Mouse (Mus musculus) layer of hippocampus, adult 2 months (tissue): ENCODE results near the gene Speer4b. TPM values are rescaled to one million over a fixed set of nuclear protein-coding genes. Genes with fewer than 3 reads are reported as not detected.
A peak's percentile ranks its signal among the peaks of the same experiment; 100 is the strongest.
"Not testable (repeated sequence)": the region's sequence is repeated elsewhere in the genome, so short reads cannot be mapped to it uniquely, and the experiment has no call there.

ENCODE experiments used
- DNase-seq, 2 experiments: peaks; one replicate each; pipeline ENCODE4 v3.0.0; 2022; ENCODE audit warnings: low spot score in 2 of 2
- H3K27ac ChIP-seq: fragments of 200-600 bp; 2 replicates; pipeline ENCODE4 v1.8.1; 2022
- H3K4me3 ChIP-seq: fragments of 200-600 bp; 2 replicates; pipeline ENCODE4 v1.8.1; 2022; ENCODE audit warnings: mild to moderate bottlenecking
- CTCF ChIP-seq: fragments of 200-600 bp; conservative IDR thresholded peaks from 2 replicates; pipeline ENCODE4 v1.8.1; 2022; ENCODE audit warnings: antibody characterized with exemption, mild to moderate bottlenecking, moderate library complexity
- long read RNA-seq, 2 experiments: library from polyadenylated mRNA; stranded (forward); transcript quantifications; one replicate each; pipeline ENCODE4 v2.0.0; 2021; ENCODE audit warnings: borderline mapping rate in 2 of 2
- total RNA-seq, 2 experiments: library from RNA; stranded (reverse); gene quantifications; 2 replicates each; pipeline ENCODE4 v1.2.3; 2021

Speer4b gene
- not detected for total RNA-seq
- long read RNA-seq, experiment 1: 0 reads
- long read RNA-seq, experiment 2: 0 reads

DNA sequence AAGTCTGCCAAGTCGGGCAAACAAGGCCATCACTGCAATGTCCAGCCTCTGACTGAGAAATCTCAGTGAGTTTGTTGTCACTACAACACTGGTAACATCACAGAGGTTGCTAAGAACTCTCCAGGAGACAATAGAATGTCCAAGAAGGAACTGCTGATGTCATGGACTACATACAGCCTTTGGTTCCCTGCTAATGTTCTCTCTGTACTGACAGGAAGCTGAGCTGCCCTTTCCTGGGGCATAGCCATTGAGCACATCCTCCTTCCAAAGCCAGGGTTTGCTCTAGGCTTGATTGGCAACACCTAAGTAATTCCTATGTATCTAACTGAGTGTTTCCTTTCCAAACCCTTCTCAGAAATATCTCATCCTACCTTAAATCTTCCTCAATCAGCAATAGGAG is at the start of gene Speer4b:
Gene Speer4b, minus strand, starts transcription at position 101 of the 400 bp plus-strand sequence.
- not testable (repeated sequence) for H3K4me3 ChIP-seq, H3K27ac ChIP-seq, DNase-seq

DNA sequence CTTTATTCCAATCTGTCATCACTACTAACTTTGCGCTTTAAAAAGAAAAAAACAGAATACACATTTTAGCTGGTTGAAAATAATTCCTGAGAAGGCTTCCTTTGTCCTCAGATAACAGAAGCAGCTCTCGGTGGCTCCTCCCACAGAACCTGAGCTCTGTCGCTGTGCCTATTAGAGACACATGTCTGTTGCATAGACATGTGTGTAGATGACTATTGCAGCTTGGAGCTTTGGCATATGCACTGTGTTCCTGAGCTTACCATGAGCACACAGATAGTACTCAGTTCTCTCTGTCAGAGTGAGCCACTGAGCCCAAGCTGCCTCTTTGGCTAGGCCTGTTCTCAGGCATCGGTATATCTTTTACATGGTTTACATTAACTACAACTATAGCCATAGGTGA is 48.1 kb upstream of the Speer4b start:
- peak overlapping the region; percentile 76 for H3K27ac ChIP-seq
- no peak for DNase-seq
- no peak for TF ChIP-seq CTCF
- H3K4me3 ChIP-seq: no peak overlapping the region

DNA sequence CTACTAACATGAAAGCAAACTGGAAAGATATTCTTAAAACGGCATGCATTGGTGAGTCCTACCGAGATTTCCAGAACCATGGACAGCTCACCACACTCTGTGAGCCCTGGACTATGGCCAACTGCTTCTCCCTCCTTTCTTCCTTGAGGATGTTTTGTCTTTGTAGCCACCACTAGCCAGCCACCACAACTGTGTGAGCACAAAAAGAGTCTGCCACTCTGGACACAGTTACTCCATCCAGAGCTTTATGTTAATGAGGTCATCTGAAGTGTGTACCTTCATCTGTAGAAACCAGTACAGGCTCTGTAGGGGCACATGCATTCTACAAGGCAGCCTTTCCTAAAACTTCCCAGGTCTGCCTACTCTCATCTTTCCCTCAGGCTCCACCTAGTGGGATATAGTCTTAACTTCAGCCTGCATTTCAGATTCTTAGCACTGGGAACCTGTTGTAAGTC is 43.6 kb upstream of the Speer4b start:
- peak; percentile 80 for TF ChIP-seq CTCF

DNA sequence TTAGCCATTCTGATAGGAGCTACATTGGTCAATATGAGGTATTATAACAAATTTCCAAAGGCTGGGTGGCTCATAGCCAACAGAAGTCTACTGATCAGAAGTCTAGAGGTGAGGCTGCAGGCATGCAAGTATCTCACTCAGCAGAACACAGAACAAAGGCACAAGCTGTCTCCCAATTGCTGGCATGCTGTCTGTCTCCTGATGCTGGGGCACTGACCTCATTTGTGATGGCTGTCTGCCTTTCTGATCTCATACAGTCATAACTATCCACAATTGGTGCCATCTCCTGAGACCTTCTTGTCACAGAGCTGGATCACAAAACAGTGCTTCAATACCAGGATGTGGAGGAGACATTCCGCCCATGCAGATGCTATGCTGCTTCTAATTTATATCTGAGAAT is 25.7 kb upstream of the Speer4b start:
- Histone ChIP-seq H3K27ac (no peak overlapping the region), H3K4me3 (no peak overlapping the region)
- DNase-seq: no peak
- TF ChIP-seq CTCF: no peak

More for the DNA sequence above, 43.6 kb upstream of the Speer4b start:
- DNase-seq: peak; percentile 32 to 49
- Histone ChIP-seq H3K4me3 (no peak overlapping the region), H3K27ac (no peak overlapping the region)

DNA sequence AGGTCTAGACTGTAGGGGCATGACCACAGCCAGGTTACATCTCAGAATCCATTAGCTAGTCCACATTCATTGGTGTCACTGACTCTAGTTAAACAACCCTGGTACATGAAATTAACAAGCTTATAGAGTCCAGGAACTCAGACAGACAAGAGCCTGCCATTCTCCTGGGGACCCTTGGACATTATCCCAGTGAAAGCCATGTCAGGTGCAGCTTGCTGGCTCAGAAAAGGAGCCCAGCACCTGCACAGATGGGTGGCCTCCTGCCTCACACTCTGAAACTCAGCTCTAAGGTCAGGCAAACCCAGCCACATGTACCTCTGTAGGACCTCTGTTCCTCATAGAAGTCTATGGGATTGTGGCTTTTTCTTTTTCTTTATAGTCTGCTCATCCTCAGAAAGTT is 17.5 kb upstream of the Speer4b start:
- no peak for DNase-seq
- peak overlapping the region; percentile 43; the same call in 1 of the 2 replicates for H3K27ac ChIP-seq
- no peak overlapping the region for H3K4me3 ChIP-seq
- no peak for TF ChIP-seq CTCF

DNA sequence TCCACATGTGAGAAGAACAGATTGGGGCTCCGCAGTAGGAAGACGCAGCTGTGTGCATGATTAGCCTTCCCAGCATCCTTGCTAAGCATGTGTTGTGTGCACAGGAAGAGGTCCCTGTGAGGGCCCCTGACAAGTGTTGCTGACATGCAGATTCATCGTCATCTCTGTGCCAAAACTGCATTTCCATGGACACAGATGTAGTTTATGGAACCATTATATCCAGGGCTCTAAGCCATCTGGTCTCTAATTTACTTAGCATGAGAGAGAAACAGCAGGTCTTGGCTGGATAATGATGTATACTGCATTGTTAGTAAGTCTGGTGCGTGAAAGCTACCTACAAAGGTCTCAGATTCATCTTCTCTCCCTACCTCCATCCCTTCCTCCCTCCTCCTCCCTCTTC is 10.3 kb downstream of the Speer4b start:
- Histone ChIP-seq H3K27ac (peak overlapping the region; percentile 49), H3K4me3 (no peak overlapping the region)
- TF ChIP-seq CTCF: no peak
- DNase-seq: peak in 1 of 2 experiments; percentile 23

DNA sequence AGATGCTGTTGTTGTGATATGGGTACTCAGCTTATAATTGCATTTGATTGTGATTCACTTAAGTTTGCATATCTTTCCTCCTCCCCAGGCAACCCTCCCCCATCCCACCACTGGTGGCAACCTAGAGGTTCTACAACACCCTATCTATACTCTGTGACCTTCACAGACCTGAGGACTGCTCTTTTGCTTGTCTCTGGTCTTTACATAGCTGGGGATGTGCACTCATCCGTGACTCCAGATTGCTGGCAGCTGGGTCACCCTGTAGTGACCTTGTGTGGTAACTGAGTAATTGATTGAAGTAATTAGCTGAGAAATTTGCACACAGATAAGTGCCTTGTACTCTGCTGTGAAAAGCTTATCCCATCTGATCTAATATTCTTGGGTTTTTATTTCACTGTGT is 15.1 kb downstream of the Speer4b start:
- TF ChIP-seq CTCF: no peak
- Histone ChIP-seq H3K27ac (no peak overlapping the region), H3K4me3 (no peak overlapping the region)
- no peak for DNase-seq

DNA sequence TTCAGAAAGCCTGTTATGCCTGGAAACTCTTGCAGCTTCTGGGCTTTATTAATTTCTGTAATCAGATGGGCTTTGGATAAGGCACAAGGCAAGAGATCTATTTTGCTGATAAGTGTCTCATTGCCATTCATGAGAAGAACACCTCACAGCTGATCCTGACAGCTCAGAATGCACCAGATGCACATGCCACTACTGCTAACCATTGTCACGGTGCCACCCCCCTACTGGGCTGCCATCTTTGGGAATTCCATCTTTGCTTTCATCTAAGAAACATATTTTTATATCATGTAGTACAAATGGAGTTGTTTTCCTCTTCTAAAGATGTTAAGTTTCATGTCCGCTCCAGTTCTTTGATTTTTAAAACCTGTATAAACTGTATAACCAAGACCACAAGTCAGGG is 19.5 kb downstream of the Speer4b start:
- TF ChIP-seq CTCF: no peak
- H3K4me3 ChIP-seq: no peak overlapping the region
- peak; percentile 25 to 50 for DNase-seq
- H3K27ac ChIP-seq: no peak overlapping the region

DNA sequence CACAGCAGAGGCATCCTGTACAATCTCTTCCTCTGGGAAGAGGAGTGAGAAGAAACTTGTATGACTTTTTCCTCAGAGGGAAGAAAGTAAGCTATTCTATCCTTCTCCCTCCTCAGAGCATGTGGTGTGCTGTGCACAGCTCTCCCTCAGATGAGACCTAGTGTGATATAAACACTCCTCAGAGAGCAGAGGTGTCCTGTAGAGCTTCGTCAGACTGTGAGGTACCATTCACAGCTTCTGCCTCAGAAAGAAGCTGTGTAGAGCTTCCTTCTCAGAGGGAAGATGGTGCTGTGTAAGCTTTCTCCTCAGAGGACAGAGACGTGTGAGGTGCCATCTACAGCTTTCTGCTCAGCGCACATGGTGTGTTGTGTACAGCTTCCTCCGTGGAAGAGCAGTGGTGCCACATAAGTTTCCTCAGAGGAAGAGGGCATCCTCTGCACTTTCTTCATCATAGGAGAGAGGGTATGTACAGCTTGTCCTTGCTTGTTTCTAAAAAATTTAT is 26.2 kb downstream of the Speer4b start:
- H3K27ac ChIP-seq: 0 out of 2 replicates have a peak overlapping the region, but pooled peaks have one; percentile 28
- TF ChIP-seq CTCF: no peak
- H3K4me3 ChIP-seq: no peak overlapping the region
- DNase-seq: no peak

DNA sequence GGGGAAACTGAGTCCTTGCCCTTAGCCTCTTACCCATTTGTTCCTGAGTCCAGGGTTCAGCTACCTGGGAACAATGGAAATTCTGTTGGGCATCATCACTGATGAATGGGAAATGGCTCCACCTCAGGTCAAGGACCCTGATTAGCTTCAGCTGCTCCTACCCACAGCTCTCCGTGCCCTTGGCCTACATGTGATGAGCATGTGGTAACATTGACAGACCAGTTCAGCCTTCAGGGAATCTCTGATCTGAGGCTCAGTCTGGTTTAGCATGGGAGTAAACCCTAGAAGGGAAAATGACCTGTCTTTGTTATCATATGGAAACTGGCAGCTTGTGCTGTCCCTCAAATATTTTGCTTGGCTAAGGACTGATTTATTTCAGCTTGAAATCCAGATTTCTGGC is 43.6 kb downstream of the Speer4b start:
- TF ChIP-seq CTCF: no peak
- Histone ChIP-seq H3K4me3 (no peak overlapping the region), H3K27ac (peak overlapping the region; percentile 75)
- DNase-seq: no peak

DNA sequence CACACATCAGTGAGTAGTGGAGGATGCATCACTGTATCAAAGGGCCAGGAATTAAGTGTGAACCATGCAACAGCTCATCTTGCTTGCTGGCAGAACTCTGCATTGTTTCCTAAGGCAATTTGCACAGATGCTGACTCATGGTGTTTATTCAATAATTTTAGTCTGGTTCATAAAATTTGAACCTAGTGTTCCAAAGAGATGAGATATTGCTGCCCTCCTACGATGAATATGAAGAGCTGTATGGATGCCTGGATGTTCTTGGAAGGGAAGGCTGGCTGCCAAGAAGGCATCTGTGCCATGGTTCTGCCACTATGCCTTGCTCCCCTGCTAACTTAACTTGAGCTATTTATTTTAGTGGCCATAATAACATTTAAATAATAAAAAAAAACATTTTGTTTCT is 44.3 kb downstream of the Speer4b start:
- Histone ChIP-seq H3K27ac (peak overlapping the region; percentile 75), H3K4me3 (no peak overlapping the region)
- DNase-seq: peak; percentile 63
- TF ChIP-seq CTCF: peak; percentile 26; the same call in 1 of the 2 replicates

DNA sequence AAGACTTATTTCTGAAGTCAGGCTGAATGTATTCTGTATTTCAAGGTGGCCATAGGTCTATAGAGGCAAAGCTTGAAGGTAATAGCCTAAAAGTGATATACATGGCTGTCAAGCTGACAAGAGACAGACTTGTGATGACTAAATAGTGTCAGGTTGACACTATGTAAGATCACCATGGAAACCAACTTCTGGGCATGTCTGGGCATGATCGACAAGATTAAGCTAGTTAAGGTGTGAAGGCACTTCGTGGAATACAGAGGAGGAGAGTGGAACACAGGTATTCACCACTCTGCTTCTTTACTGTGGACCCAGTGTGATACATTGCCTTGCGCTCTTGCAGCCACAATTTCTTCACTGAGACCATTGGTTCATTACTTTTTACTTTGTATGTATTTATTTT is 46.9 kb downstream of the Speer4b start:
- DNase-seq: no peak
- H3K4me3 ChIP-seq: no peak overlapping the region
- TF ChIP-seq CTCF: no peak

DNA sequence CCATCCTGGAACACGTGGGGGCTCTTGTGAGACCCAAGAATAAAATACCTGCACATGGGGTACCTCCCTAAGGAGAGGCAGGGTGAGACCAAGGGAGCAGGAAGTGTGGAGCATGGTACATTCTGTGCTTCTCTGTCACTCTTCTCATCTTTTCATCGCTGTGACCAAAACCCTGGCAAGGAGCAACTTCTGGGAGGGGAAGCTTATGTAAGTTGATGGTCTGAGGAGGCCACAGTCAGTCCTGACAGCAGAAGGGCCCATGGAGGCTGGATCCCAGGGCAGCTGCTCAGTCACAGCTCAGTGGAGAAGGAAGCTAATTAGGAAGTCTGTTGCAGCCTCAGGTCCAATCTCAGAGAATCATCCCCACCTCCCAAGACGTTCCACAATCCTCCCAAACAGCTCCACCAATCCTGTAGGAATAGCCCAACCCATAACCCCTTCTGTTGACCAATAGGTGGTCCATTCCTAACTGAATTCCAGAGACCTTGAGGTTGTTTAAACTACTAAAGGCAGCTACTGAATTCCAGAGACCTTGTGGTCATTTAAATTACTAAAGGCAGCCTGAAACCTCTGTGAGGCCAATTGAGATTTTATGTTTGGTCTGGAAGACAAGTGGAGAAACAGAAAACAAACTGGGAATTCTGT is 47.9 kb downstream of the Speer4b start:
- H3K27ac ChIP-seq: no peak overlapping the region

More for the DNA sequence above, 46.9 kb downstream of the Speer4b start:
- no peak overlapping the region for H3K27ac ChIP-seq

More for the DNA sequence above, 47.9 kb downstream of the Speer4b start:
- TF ChIP-seq CTCF: no peak
- DNase-seq: no peak
- no peak overlapping the region for H3K4me3 ChIP-seq
